Mouse (Mus musculus) CD4-positive, CD25-positive, alpha-beta regulatory T cell, adult 4 months (primary cell): ENCODE data around the gene Pnpla8. TPM values are rescaled to one million over a fixed set of nuclear protein-coding genes. Genes with fewer than 3 reads are reported as not detected.
A peak's percentile ranks its signal among the peaks of the same experiment; 100 is the strongest.
"Not testable (repeated sequence)": the region's sequence is repeated elsewhere in the genome, so short reads cannot be mapped to it uniquely, and the experiment has no call there.

Experiments
- ATAC-seq: one replicate; pipeline ENCODE4 v1.8.0; 2017
- polyA plus RNA-seq, 2 experiments: library from polyadenylated mRNA; unstranded; fragments of 100-300 nt; shearing (Covaris generic); gene quantifications; one replicate each; pipeline ENCODE4 v1.2.1; 2017

Gene Pnpla8
- polyA plus RNA-seq, result 10 to 100 TPM; 18.6 to 19.6 TPM

DNA sequence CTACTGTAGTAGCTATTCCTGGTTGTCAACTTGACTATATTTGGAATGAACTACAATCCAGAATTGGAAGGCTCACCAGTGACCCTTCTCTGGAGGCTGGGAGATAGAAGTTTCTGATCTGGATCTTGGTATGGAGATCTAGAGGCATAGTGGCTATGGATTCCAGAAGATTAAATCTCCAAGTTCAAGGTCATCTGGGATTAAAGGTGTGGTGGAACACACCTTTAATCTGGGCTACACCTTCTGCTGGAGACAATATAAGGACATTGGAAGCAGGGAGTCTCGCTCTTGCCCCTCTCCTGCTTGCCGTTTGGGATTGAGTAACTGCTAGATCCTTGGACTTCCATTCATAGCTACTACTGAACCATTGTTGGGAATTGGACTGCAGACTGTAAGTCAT is at the start of gene Pnpla8:
TSS of gene Pnpla8 (plus strand) at position 301 of the 400 bp plus-strand sequence.
- not testable (repeated sequence) for ATAC-seq

DNA sequence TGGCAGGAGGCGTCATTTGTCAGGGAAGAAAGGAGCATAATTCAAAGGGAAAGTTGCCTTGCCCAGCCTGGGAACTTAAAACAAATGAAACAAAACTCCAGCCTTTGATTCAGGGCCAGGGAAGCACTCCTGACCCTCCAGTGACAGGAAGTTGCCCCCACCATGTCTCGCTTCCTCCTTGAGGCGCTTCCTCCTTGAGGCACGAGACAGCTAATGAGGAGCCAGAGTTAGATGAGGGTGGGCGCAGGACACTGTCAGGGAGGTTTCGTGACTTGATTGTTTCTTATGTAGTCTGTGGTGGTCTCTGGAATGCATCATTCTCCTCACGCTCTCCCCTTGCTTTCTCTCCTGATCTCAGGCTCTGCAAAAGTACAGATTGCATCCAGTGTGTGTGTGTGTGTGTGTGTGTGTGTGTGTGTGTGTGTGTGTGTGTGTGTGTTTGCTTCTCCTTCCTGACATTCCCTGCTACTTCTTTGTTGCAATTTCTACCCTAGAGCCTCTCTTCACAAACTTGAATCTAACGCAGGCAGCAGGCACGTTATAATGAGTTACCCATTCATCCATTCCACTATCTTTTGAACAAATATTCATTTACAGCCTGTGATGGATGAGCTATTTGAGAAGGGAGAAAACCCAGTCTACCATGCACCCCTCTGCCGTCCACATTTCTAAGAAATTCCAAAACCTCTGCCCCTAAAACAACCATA is 44.7 kb upstream of the Pnpla8 start:
- ATAC-seq, result no peak

- no peak for ATAC-seq
Measured at GRCm38 (mm10) chr12:44177038-44177355, 44.2 kb upstream of the Pnpla8 start.

GRCm38 (mm10) chr12:44181081-44181982 is 39.8 kb upstream of the Pnpla8 start:
- no peak for ATAC-seq

DNA sequence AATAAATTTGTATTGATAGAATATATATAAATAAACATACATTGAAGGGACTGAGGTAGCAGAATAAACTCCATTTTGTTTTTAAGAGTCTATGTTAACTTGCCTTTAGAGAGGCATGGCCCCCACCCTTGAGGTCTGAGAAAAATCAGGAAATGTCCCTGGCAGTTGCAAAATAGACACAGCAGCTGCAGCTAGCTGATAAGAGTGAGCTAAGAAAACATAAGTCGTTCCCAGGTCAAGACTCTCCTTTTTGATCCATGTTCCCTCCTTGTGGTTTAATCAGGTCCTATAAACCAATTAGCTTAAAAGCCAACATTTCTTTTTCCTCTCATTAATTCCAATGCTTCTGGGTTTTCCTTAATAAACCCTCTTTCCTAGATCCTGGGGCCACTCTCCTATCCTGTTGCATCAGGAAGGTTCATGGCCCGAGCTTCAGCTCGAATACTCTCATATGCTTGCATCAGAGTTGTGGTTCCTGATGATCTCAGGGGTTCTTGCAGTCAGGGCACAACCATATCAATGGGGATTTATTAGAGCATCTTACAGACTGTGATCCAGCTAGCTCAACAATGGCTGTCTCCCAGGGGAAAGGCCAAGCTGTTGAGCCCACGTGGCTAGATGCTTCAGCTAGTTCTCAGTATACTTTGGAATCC is 23.2 kb upstream of the Pnpla8 start:
- ATAC-seq, result no peak

DNA sequence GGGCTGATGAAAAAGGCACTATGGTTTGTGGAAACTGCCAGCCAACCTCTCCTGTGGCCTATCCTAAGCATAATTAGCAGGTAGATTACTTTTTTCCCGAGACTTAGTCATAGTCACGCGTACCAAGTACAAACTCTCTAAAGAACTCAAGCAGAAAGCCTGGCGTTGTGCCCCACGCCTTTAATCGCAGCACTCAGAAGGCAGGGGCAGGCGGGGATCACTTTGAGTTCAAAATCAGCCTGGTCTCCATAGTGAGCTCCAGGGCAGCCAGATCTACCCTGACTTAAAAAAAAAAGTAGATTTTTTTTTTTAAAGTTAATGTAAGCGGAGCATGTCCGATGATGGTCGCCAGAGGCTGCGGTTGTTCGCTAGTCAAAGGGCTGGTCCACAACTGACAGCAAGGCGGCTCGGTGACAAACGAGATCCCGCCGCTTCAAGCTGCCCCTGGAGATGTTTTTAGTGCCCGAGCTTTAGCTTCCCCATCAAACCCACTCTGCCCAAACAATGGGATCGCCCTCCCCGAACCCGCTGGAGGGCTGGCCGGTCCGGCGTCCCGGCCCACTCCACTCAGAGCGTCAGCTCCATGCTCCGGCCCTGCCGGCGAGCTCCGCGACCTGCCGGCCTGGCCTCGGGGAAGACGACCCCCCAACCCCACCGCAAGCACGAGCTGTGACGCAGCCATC is 11.9 kb upstream of the Pnpla8 start:
- peak; percentile 6 for ATAC-seq

- ATAC-seq, result peak; percentile 91
Measured at GRCm38 (mm10) chr12:44209824-44210752, 11.1 kb upstream of the Pnpla8 start, which contains the start of gene Dnajb9. Dnajb9 (minus strand) TSS chr12:44210326.

DNA sequence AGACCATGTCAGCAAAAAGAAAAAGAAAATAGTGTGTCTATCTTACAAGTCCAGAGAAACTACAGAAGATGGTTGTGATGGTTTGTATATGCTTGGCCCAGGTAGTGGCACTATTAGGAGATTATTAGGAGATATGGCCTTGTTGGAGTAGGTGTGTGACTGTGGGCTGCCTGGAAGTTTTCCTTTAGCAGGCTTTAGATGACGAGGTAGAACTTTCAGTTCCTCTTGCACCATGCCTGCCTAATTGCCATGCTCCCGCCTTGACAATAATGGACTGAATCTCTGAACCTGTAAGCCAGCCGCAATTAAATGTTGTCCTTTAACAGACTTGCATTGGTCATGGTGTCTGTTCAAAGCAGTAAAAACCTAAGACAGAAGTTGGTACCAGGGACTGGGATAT is 9.6 kb upstream of the Pnpla8 start:
- ATAC-seq, result no peak

DNA sequence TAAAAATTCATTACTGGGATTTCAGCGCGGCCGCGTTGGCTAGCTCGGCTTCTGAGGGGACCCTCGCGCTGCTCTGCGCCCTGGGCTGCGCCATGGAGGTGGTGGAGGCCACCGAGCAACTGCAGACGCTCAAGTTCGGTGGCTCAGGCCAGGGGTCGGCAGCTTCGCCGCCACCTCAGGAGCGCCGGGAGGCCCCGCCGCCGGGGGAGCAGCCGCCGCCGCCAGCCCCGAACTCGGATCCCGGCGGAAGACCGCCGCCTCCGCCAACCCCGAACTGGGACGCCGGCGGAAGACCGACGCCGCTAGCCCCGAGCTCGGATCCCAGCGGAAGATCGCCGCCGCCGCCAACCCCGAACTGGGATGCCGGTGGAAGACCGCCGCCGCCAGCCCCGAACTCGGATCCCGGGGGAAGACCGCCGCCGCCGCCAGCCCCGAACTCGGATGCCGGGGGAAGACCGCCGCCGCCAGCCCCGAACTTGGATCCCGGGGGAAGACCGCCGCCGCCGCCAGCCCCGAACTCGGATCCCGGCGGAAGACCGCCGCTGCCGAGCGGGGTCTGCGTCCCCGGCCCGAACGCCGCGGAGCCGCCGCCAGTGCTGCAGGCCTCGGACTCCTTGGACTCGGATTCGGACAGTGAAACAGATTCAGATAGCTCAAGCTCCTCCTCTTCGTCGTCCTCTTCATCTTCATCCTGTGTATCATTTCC is 634 bp downstream of the Pnpla8 start:
- ATAC-seq, result peak; percentile 43

- no peak for ATAC-seq
Measured at GRCm38 (mm10) chr12:44223044-44223443, 1.9 kb downstream of the Pnpla8 start.

DNA sequence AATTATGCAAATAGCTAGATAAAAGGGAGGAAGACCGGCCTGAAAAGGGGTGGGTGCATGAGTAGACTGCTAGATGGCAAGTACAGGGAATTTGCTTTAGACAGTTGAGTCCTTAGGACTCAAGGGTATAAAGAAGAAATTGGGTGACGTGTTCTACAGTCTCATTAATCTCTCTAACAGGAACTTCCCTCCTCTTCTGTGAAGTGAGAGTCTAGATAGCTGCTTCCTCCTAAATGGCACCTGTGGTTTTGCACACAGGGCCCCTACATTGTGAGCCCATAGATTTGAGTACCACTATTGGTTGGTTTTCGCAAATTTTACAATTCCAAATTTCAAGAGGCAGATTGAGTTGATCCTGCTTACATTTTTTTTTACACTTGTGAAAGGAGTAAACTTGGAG is 3.5 kb downstream of the Pnpla8 start:
- ATAC-seq, result no peak

- no peak for ATAC-seq
Measured at GRCm38 (mm10) chr12:44241090-44241489, 19.9 kb downstream of the Pnpla8 start.

DNA sequence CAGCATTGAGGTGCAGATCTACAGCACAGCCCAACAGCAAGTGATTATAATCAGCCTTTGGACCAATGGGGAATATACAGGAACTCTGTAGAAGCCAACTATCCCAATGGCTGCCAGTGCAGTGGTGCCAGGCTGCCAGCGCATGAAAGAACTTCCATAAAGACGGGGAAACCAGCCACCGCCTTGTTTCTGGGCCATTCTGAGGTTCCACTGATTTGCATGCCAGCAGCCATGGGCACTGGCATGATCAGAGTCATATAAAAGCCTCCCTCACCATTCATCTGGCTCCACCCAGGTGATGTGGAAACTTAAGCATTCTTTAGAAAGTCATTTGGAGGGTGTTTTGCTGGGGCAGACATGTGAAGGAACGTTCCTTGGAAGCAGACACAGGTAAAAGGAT is 21.2 kb downstream of the Pnpla8 start:
- no peak for ATAC-seq

- ATAC-seq, result no peak
Measured at GRCm38 (mm10) chr12:44245739-44246138, 24.6 kb downstream of the Pnpla8 start.

GRCm38 (mm10) chr12:44248309-44248977 is 27.3 kb downstream of the Pnpla8 start:
- ATAC-seq, result no peak

- no peak for ATAC-seq
Measured at GRCm38 (mm10) chr12:44262612-44263011, 41.4 kb downstream of the Pnpla8 start.

- no peak for ATAC-seq
Measured at GRCm38 (mm10) chr12:44265651-44266050, 44.5 kb downstream of the Pnpla8 start.

DNA sequence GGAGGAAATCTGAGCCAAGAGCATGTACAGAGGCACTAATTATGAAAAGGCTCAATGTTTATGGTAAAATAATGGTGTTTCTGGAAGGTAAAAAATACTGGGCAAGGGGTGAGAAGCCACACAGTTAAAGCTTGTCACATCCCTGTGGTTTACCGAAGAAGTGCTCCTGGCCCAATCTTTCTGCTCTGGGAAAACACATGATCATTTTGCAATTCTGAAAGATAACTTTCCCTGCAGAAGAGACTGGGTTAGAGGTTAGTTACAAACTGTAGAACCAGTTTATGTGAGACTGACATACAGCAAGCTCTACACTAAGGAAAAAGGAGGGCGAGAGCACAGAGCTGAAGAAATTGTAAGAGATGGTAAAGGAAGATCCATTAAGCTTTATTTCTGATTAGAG is 46.0 kb downstream of the Pnpla8 start:
- no peak for ATAC-seq

DNA sequence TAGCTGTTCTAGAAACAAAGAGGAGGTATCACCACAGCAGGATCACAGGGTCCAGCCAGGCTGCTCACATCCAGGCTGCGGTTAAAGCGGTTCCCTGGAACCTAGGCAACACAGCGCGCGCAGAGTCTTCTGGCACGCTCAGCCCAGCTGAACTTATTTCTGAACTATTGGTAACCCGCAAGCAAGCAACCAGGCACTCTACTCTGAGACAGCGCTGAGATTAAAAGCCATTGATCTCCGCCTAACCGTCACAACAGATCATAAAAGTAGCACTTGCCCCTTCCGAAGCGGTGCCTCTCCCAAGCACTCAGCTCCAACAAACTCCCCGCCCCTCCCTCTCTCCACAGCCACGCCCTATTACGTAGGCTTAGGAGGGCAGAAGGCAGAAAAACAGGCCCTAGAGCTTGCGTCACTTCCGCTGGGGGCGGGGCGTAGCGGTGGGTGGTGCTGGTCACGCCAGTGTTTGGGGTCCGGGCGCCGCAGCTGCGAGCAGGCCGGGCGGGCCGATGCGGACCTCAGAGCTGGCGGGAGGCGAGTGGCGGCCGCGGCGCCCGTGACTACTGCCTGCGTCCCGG is 47.6 kb downstream of the Pnpla8 start:
- ATAC-seq, result peak; percentile 91

DNA sequence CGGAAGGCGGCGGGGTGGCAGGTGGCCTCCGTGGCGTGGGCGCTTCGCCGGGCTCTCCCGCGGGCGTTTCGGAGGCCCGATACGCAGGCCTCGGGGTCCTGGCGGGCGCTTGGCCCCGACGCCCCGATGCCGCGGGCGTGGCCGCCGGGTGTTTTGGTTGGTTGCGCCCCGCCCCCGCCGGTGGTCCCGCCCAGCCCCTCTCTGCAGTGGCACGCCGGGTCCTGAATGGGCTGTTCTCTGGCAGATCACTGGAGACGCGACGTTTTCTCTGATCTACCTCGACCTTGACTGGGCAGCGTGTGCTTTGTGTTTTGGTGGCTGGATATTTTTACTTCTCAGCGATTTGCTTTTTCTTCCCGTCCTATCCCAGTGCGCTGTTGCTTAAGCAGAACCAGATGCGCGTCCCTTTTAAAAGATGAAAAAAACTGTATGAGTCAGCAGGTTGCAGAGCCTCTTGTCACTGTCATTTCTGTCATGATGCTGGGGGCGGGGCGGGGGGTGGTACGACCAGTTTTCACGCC is 48.2 kb downstream of the Pnpla8 start:
- peak; percentile 48 for ATAC-seq
